Mouse (Mus musculus) midbrain, embryonic 15.5 days (tissue): ENCODE results near the gene Gm14862. TPM values are rescaled to one million over a fixed set of nuclear protein-coding genes. Genes with fewer than 3 reads are reported as not detected.

ENCODE experiments used
- ATAC-seq: fragments of 200-750 bp; cut with Nextera tagmentation; replicated peaks from 2 replicates; pipeline ENCODE4 v1.8.0; 2017; ENCODE audit warnings: moderate TSS enrichment
- H3K27ac ChIP-seq: fragments of 300-500 bp; sonication (generic); 2 replicates; pipeline ENCODE4 v1.5.1; 2015; ENCODE audit warnings: mild to moderate bottlenecking, inconsistent platforms
- H3K27me3 ChIP-seq: fragments of 300-500 bp; sonication (generic); replicated peaks from 2 replicates; pipeline ENCODE4 v1.6.1; 2015; ENCODE audit warnings: inconsistent platforms
- H3K36me3 ChIP-seq: fragments of 300-500 bp; sonication (generic); replicated peaks from 2 replicates; pipeline ENCODE4 v1.6.1; 2015; ENCODE audit warnings: inconsistent platforms
- H3K4me1 ChIP-seq: fragments of 300-500 bp; sonication (generic); 2 replicates; pipeline ENCODE4 v1.6.1; 2015; ENCODE audit warnings: inconsistent platforms
- H3K4me2 ChIP-seq: fragments of 300-500 bp; sonication (generic); 2 replicates; pipeline ENCODE4 v1.6.1; 2015; ENCODE audit warnings: inconsistent platforms, mild to moderate bottlenecking, moderate library complexity
- H3K4me3 ChIP-seq: fragments of 300-500 bp; sonication (generic); 2 replicates; pipeline ENCODE4 v1.5.1; 2015; ENCODE audit warnings: mild to moderate bottlenecking, inconsistent platforms
- H3K9ac ChIP-seq: fragments of 300-500 bp; sonication (generic); 2 replicates; pipeline ENCODE4 v1.6.1; 2015; ENCODE audit warnings: mild to moderate bottlenecking, inconsistent platforms
- H3K9me3 ChIP-seq: fragments of 300-500 bp; sonication (generic); 2 replicates; pipeline ENCODE4 v1.6.1; 2016; ENCODE audit warnings: inconsistent platforms
- WGBS: fragments of 180-500 bp; shearing (Covaris S2); methylation state at CpG from one replicate; pipeline ENCODE4 v1.1.7; 2015; ENCODE audit warnings: mixed read lengths; 5-methylcytosine and 5-hydroxymethylcytosine counted together
- polyA plus RNA-seq: library from polyadenylated mRNA; unstranded; fragments of >200 nt; fragmentation: Nextera tagmentation; extraction: Ambion mirVana; gene quantifications from 2 replicates; pipeline ENCODE4 v1.2.1, GENCODE M21; 2015

Gene Gm14862
- polyA plus RNA-seq, 1 experiment from 2014 or later = not detected

DNA sequence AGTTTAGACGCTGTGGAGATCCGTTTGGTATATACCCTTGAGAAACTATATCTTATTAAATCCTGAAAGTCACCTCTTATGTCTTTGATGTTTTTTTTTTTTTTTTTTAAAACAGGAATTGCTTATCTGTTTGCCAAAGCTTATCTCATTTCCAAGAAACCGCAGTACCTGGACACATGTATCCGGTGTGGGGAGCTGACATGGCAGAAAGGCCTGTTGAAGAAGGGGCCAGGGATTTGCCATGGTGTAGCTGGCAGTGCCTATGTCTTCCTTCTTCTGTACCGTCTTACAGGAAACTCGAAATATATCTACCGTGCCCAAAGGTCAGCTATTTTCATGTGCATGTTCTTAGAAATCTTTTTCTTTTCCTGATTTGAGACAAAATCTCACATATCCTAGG is 1.1 kb upstream of the Gm14862 start:
- Histone ChIP-seq H3K4me1 (no peaks in the 10 kb centered on the region), H3K4me2 (no peak overlapping the region), H3K9me3 (no peaks in the 10 kb centered on the region), H3K36me3 (no peaks in the 10 kb centered on the region), H3K27me3 (no peaks in the 10 kb centered on the region), H3K27ac (no peak overlapping the region), H3K9ac (no peak overlapping the region), H3K4me3 (no peak overlapping the region)
- 90% methylated on average over 7 of the region's 7 CpGs for WGBS
- ATAC-seq = no peak

- no peak overlapping the region for H3K4me2 ChIP-seq
- H3K27me3 ChIP-seq = no peaks in the 10 kb centered on the region
- H3K27ac ChIP-seq = no peak overlapping the region
- no peak overlapping the region for H3K9ac ChIP-seq
- no peak overlapping the region for H3K4me3 ChIP-seq
- 96% methylated on average over 3 of the region's 3 CpGs for WGBS
- no peaks in the 10 kb centered on the region for H3K36me3 ChIP-seq
- no peaks in the 10 kb centered on the region for H3K4me1 ChIP-seq
- ATAC-seq = no peak
- no peaks in the 10 kb centered on the region for H3K9me3 ChIP-seq
Measured at GRCm38 (mm10) chrX:9254901-9255300, 1.8 kb downstream of the Gm14862 start.

- H3K4me2 ChIP-seq = no peak overlapping the region
- H3K27ac ChIP-seq = no peak overlapping the region
- H3K27me3 ChIP-seq = no peaks in the 10 kb centered on the region
- H3K36me3 ChIP-seq = no peaks in the 10 kb centered on the region
- H3K4me1 ChIP-seq = no peaks in the 10 kb centered on the region
- WGBS = 83% methylated on average over 10 of the region's 10 CpGs
- H3K9ac ChIP-seq = no peak overlapping the region
- H3K9me3 ChIP-seq = no peaks in the 10 kb centered on the region
- no peak for ATAC-seq
- H3K4me3 ChIP-seq = no peak overlapping the region
Measured at GRCm38 (mm10) chrX:9253990-9254389, 2.7 kb downstream of the Gm14862 start.

DNA sequence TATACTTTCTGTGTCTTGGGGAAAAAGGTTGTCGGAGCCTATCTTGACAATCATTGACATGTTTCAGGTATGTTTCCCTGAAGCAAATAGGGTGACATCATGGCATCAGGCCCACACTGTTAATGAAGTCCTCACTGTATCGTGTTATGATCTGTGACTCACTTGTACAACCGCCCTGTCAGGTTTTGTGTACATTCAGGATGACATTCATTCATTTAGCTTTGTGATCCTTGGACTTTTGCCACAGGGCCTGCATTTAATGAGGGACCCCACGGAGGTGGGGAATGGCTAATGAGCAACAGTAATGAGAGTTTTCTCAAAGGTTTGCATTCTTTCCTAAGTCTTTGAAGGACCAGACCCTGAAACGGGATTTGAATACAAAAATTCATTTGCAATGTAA is 7.8 kb downstream of the Gm14862 start:
- H3K4me1 ChIP-seq = 0 out of 2 replicates have a peak, but pooled peaks cover 2% of the 10 kb centered on the region
- WGBS = 39% methylated on average over 5 of the region's 5 CpGs
- ATAC-seq = peak; percentile 70

DNA sequence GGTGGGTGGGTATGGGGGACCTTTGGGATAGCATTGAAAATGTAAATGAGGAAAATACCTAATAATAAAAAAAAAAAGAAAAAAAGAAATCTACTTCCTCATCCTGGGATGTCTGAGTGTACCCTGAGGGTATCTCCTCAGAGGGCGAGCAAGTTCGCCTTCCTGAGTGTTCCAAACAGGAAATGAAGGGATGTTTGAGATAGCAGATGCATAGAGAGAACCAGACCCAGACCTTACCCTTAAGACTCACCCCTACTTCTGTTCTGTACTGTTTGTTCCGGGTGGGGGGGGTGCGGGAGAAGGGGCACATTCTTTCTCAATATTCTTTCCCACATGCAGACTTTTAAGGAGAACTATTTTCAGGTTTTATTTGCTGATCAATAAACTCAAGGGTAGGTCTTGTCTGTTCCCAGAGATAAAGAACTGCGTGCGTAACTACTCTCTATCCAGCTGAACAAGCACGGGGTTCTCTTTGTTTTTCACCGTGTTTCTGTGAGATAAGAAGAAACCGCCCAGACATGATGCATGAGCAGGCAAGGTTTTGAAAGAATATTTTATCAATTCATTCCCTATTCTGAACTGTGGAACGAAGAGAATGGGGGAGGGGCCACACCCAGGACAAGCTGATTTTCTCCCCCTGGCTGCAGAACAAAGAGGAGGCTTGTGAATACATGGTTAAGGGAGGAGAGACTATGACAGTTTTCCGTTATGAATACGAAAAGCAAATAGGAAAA is 11.9 kb downstream of the Gm14862 start:
- H3K4me3 ChIP-seq = no peak overlapping the region
- no peaks in the 10 kb centered on the region for H3K27me3 ChIP-seq
- WGBS = 53% methylated on average over 12 of the region's 12 CpGs
- no peak overlapping the region for H3K9ac ChIP-seq
- H3K4me1 ChIP-seq = peaks cover 8% of the 10 kb centered on the region; the same call in 1 of the 2 replicates
- peak; percentile 60 for ATAC-seq
- peak overlapping the region; percentile 48; the same call in 1 of the 2 replicates for H3K27ac ChIP-seq
- H3K36me3 ChIP-seq = no peaks in the 10 kb centered on the region
- H3K4me2 ChIP-seq = peak overlapping the region; percentile 18; the same call in 1 of the 2 replicates
- no peaks in the 10 kb centered on the region for H3K9me3 ChIP-seq

More for the DNA sequence above, 7.8 kb downstream of the Gm14862 start:
- H3K4me3 ChIP-seq = no peak overlapping the region
- H3K9ac ChIP-seq = no peak overlapping the region
- H3K9me3 ChIP-seq = no peaks in the 10 kb centered on the region
- no peaks in the 10 kb centered on the region for H3K36me3 ChIP-seq
- H3K27ac ChIP-seq = no peak overlapping the region
- H3K27me3 ChIP-seq = no peaks in the 10 kb centered on the region
- H3K4me2 ChIP-seq = no peak overlapping the region

DNA sequence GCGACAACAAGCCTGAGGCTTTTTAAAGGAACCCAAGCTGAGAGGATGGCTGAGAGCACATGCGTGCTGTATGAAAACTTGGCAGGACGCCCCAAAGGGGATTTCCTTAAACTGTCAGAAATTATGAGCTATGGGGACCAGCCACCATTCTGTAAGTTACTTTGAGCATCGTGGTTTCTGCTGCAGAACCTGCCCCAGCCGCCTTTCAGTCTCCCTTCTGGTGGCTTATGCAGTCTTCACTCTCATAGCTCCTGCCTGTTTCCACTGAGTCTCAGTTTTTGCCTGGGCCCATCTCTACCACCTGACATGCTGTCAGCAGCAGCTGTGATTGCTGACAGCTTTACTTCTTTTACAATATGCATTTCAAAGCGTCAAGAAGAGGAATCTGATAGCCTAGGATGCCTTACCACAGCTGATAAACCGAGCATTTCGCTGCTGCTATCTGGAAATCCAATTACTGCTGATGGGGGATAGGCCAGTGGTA is 13.3 kb downstream of the Gm14862 start:
- WGBS = 50% methylated on average over 8 of the region's 8 CpGs
- peaks cover 8% of the 10 kb centered on the region; the same call in 1 of the 2 replicates for H3K4me1 ChIP-seq
- H3K27ac ChIP-seq = peak overlapping the region; percentile 50; the same call in 1 of the 2 replicates
- H3K36me3 ChIP-seq = no peaks in the 10 kb centered on the region
- H3K4me3 ChIP-seq = no peak overlapping the region
- H3K9ac ChIP-seq = no peak overlapping the region
- no peak overlapping the region for H3K4me2 ChIP-seq
- H3K27me3 ChIP-seq = no peaks in the 10 kb centered on the region
- no peaks in the 10 kb centered on the region for H3K9me3 ChIP-seq
- 0 out of 2 replicates have a peak, but pooled peaks have one; percentile 41 for ATAC-seq

GRCm38 (mm10) chrX:9240737-9241591 is 15.7 kb downstream of the Gm14862 start:
- ATAC-seq = no peak
- WGBS = 76% methylated on average over 5 of the region's 5 CpGs
- no peak overlapping the region for H3K27ac ChIP-seq

DNA sequence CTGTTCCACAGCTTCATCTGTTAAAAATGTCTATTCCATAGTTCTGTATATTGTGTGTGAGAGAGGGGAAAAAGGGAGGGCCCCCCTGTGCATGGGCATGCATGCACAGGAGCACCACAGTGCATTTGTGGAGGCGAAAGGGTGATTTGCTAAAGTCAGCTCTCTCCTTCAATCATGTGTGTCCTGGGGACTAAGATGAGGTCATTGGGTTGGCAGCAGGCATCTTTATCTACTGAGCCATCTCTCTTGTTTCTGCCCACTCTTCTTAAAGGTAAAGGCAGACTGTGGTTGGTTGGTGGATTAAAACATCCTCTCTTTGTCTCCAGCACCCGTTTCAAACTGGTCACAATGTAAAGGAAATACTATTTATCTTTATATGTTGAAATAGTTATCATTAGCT is 29.6 kb downstream of the Gm14862 start:
- no peak for ATAC-seq
- H3K4me2 ChIP-seq = no peak overlapping the region
- 67% methylated on average over 2 of the region's 2 CpGs for WGBS

More at GRCm38 (mm10) chrX:9240737-9241591, 15.7 kb downstream of the Gm14862 start:
- no peaks in the 10 kb centered on the region for H3K36me3 ChIP-seq
- no peak overlapping the region for H3K9ac ChIP-seq
- no peaks in the 10 kb centered on the region for H3K9me3 ChIP-seq
- peaks cover 8% of the 10 kb centered on the region; the same call in 1 of the 2 replicates for H3K4me1 ChIP-seq
- no peak overlapping the region for H3K4me3 ChIP-seq
- no peak overlapping the region for H3K4me2 ChIP-seq
- no peaks in the 10 kb centered on the region for H3K27me3 ChIP-seq

GRCm38 (mm10) chrX:9222412-9223221 is 34.1 kb downstream of the Gm14862 start:
- Histone ChIP-seq H3K4me1 (no peaks in the 10 kb centered on the region), H3K9ac (no peak overlapping the region), H3K4me2 (no peak overlapping the region), H3K36me3 (no peaks in the 10 kb centered on the region), H3K27ac (no peak overlapping the region), H3K27me3 (no peaks in the 10 kb centered on the region), H3K9me3 (no peaks in the 10 kb centered on the region), H3K4me3 (no peak overlapping the region)
- WGBS = 93% methylated on average over 3 of the region's 3 CpGs
- no peak for ATAC-seq

More for the DNA sequence above, 29.6 kb downstream of the Gm14862 start:
- Histone ChIP-seq H3K4me3 (no peak overlapping the region), H3K27me3 (no peaks in the 10 kb centered on the region), H3K9ac (no peak overlapping the region), H3K36me3 (no peaks in the 10 kb centered on the region), H3K27ac (no peak overlapping the region), H3K4me1 (no peaks in the 10 kb centered on the region), H3K9me3 (no peaks in the 10 kb centered on the region)

- Histone ChIP-seq H3K9me3 (no peaks in the 10 kb centered on the region), H3K27me3 (no peaks in the 10 kb centered on the region), H3K27ac (no peak overlapping the region), H3K9ac (no peak overlapping the region), H3K4me1 (no peaks in the 10 kb centered on the region), H3K36me3 (no peaks in the 10 kb centered on the region), H3K4me3 (no peak overlapping the region), H3K4me2 (no peak overlapping the region)
- ATAC-seq = no peak
- 88% methylated on average over 4 of the region's 4 CpGs for WGBS
Measured at GRCm38 (mm10) chrX:9221736-9222135, 35.0 kb downstream of the Gm14862 start.

DNA sequence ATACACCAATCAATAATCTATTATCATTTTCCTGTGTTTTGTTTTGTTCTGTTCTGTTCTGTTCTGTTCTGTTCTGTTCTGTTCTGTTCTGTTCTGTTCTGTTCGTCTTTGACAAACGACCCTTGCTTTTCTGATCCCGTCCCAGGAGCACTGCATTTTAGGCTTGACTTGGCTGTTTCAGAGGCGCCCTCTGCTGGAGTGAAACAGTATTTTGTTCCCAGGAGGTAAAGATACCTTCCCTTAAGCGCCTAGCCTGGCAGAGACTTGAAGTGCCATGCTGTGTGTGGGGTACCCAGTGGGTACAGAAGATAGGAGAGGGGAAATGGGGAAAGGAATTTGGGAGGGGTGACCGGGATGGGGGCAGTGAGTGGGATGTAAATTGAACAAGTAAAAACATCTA is 35.5 kb downstream of the Gm14862 start:
- no peak overlapping the region for H3K27ac ChIP-seq
- no peak overlapping the region for H3K4me3 ChIP-seq
- no peak for ATAC-seq
- H3K36me3 ChIP-seq = no peaks in the 10 kb centered on the region
- H3K4me2 ChIP-seq = no peak overlapping the region
- no peaks in the 10 kb centered on the region for H3K27me3 ChIP-seq
- H3K4me1 ChIP-seq = no peaks in the 10 kb centered on the region
- no peak overlapping the region for H3K9ac ChIP-seq
- no peaks in the 10 kb centered on the region for H3K9me3 ChIP-seq
- 32% methylated on average over 6 of the region's 6 CpGs for WGBS

GRCm38 (mm10) chrX:9219570-9219969 is 37.1 kb downstream of the Gm14862 start:
- no peaks in the 10 kb centered on the region for H3K36me3 ChIP-seq
- H3K4me1 ChIP-seq = no peaks in the 10 kb centered on the region
- H3K4me2 ChIP-seq = no peak overlapping the region
- no peak for ATAC-seq
- no peaks in the 10 kb centered on the region for H3K9me3 ChIP-seq
- H3K4me3 ChIP-seq = no peak overlapping the region
- H3K9ac ChIP-seq = no peak overlapping the region
- WGBS = 90% methylated on average over 3 of the region's 3 CpGs
- no peaks in the 10 kb centered on the region for H3K27me3 ChIP-seq
- H3K27ac ChIP-seq = no peak overlapping the region
